Mouse (Mus musculus) kidney, embryonic 14.5 days (tissue): Measurements from ENCODE around the gene Iba57. TPM values are rescaled to one million over a fixed set of nuclear protein-coding genes. Genes with fewer than 3 reads are reported as not detected.
A peak's percentile ranks its signal among the peaks of the same experiment; 100 is the strongest.

Experiments
- ATAC-seq: fragments of 200-750 bp; cut with Nextera tagmentation; 2 replicates; pipeline ENCODE4 v1.8.0; 2017; ENCODE audit warnings: moderate number of reproducible peaks, mild to moderate bottlenecking, moderate TSS enrichment, moderate library complexity; ENCODE audit not compliant: low FRiP score, low TSS enrichment
- H3K27ac ChIP-seq: fragments of 300-500 bp; sonication (generic); 2 replicates; pipeline ENCODE4 v1.5.1; 2014; ENCODE audit warnings: low read depth, mild to moderate bottlenecking, low read length, moderate library complexity, mixed read lengths
- H3K27me3 ChIP-seq: fragments of 300-500 bp; sonication (generic); 2 replicates; pipeline ENCODE4 v1.6.1; 2014; ENCODE audit warnings: mild to moderate bottlenecking, low read length; ENCODE audit not compliant: control insufficient read depth, insufficient read depth
- H3K36me3 ChIP-seq: fragments of 300-500 bp; sonication (generic); 2 replicates; pipeline ENCODE4 v1.6.1; 2014; ENCODE audit warnings: low read length, mixed read lengths; ENCODE audit not compliant: control insufficient read depth, insufficient read depth
- H3K4me1 ChIP-seq: fragments of 300-500 bp; sonication (generic); 2 replicates; pipeline ENCODE4 v1.6.1; 2014; ENCODE audit warnings: low read length, mixed read lengths; ENCODE audit not compliant: control insufficient read depth, insufficient read depth
- H3K4me2 ChIP-seq: fragments of 300-500 bp; sonication (generic); replicated peaks from 2 replicates; pipeline ENCODE4 v1.6.1; 2014; ENCODE audit warnings: low read depth, mild to moderate bottlenecking, low read length
- H3K4me3 ChIP-seq: fragments of 300-500 bp; sonication (generic); 2 replicates; pipeline ENCODE4 v1.5.1; 2014; ENCODE audit warnings: mild to moderate bottlenecking, low read length
- H3K9ac ChIP-seq: fragments of 300-500 bp; sonication (generic); 2 replicates; pipeline ENCODE4 v1.6.1; 2014; ENCODE audit warnings: low read depth, mild to moderate bottlenecking, low read length, moderate library complexity
- H3K9me3 ChIP-seq: fragments of 300-500 bp; sonication (generic); 2 replicates; pipeline ENCODE4 v1.6.1; 2016; ENCODE audit warnings: low read length; ENCODE audit not compliant: control insufficient read depth
- WGBS: fragments of 180-500 bp; shearing (Covaris S2); extraction: QIAGEN DNeasy Blood & Tissue Kit; methylation state at CpG from one replicate; pipeline ENCODE4 v1.1.7; 2014; 5-methylcytosine and 5-hydroxymethylcytosine counted together
- polyA plus RNA-seq: library from polyadenylated mRNA; unstranded; fragments of >200 nt; fragmentation: Nextera tagmentation; extraction: Ambion mirVana; gene quantifications from 2 replicates; pipeline ENCODE4 v1.2.1, GENCODE M21; 2014

Iba57 gene
- polyA plus RNA-seq, 1 experiment from 2014 or later, result 2.3 TPM

- Histone ChIP-seq H3K27ac (peak within 1 kb of the TSS; percentile 60; the same call in 1 of the 2 replicates), H3K4me1 (0 out of 2 replicates have a peak, but pooled peaks cover 6% of the 10 kb centered on the region), H3K4me2 (peak within 1 kb of the TSS; percentile 86), H3K9me3 (no peaks in the 10 kb centered on the region), H3K27me3 (no peaks in the 10 kb centered on the region), H3K36me3 (peaks cover 17% of the 10 kb centered on the region), H3K4me3 (peak within 1 kb of the TSS; percentile 53), H3K9ac (peak within 1 kb of the TSS; percentile 65)
- peak; percentile 95 for ATAC-seq
- WGBS, result under 1% methylated on average over 63 of the region's 63 CpGs
These were observed 38.8 kb upstream of the Iba57 start, which contains the start of gene Mrpl55 for GRCm38 (mm10) chr11:59202081-59202995. Mrpl55 (plus strand) TSS chr11:59202486.

- Histone ChIP-seq H3K27me3 (no peaks in the 10 kb centered on the region), H3K4me1 (0 out of 2 replicates have a peak, but pooled peaks cover 6% of the 10 kb centered on the region), H3K27ac (0 out of 2 replicates have a peak overlapping the region, but pooled peaks have one; percentile 60), H3K9me3 (no peaks in the 10 kb centered on the region), H3K4me2 (peak overlapping the region; percentile 86), H3K36me3 (peaks cover 12% of the 10 kb centered on the region), H3K4me3 (peak overlapping the region; percentile 53), H3K9ac (peak overlapping the region; percentile 65; the same call in 1 of the 2 replicates)
- WGBS, result 31% methylated on average over 16 of the region's 16 CpGs
- ATAC-seq, result 0 out of 2 replicates have a peak, but pooled peaks have one; percentile 7
These were observed 37.9 kb upstream of the Iba57 start for GRCm38 (mm10) chr11:59201216-59202002.

DNA sequence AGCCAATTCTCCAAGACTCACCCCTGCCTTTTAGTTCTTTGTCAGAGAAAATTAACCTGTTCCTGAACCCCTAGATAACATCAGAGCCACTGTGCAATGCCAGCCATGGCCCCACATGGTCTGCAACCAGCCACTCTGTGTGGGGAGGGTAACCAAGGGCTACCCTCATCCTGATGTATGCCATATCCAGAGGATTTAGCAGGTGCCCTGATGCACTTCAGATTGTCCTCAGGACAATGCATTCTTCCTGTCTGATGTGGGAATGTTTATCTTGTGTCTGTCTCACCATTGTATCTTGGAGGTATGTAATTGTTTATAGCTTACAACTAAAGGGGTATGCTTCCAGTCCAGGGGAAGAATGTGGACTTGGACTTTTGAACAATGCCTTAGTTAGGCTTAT is 32.7 kb upstream of the Iba57 start:
- ATAC-seq, result no peak
- H3K4me3 ChIP-seq, result no peak overlapping the region
- no peak overlapping the region for H3K4me2 ChIP-seq
- no peaks in the 10 kb centered on the region for H3K9me3 ChIP-seq
- no peak overlapping the region for H3K9ac ChIP-seq
- H3K36me3 ChIP-seq, result no peaks in the 10 kb centered on the region
- H3K27ac ChIP-seq, result no peak overlapping the region
- H3K27me3 ChIP-seq, result no peaks in the 10 kb centered on the region
- H3K4me1 ChIP-seq, result 0 out of 2 replicates have a peak, but pooled peaks cover 2% of the 10 kb centered on the region

GRCm38 (mm10) chr11:59192059-59192386 is 28.5 kb upstream of the Iba57 start, which contains the start of gene Guk1:
Guk1 (minus strand) TSS chr11:59192212.
- Histone ChIP-seq H3K9ac (peak within 1 kb of the TSS; percentile 80), H3K36me3 (no peaks in the 10 kb centered on the region), H3K27ac (peak within 1 kb of the TSS; percentile 91), H3K4me1 (peaks cover 7% of the 10 kb centered on the region), H3K27me3 (no peaks in the 10 kb centered on the region), H3K4me3 (peak within 1 kb of the TSS; percentile 68), H3K9me3 (no peaks in the 10 kb centered on the region), H3K4me2 (peak within 1 kb of the TSS; percentile 71)
- ATAC-seq, result peak; percentile 17
- 6% methylated on average over 16 of the region's 16 CpGs for WGBS

- Histone ChIP-seq H3K9me3 (no peaks in the 10 kb centered on the region), H3K27me3 (no peaks in the 10 kb centered on the region), H3K27ac (peak overlapping the region; percentile 91), H3K9ac (peak overlapping the region; percentile 80), H3K4me2 (peak overlapping the region; percentile 71), H3K4me1 (peaks cover 7% of the 10 kb centered on the region), H3K36me3 (no peaks in the 10 kb centered on the region; the same call in 1 of the 2 replicates), H3K4me3 (peak overlapping the region; percentile 68)
- peak; percentile 96 for ATAC-seq
- under 1% methylated on average over 54 of the region's 59 CpGs for whole genome bisulfite sequencing
These were observed 27.9 kb upstream of the Iba57 start for GRCm38 (mm10) chr11:59191231-59192058.

- Histone ChIP-seq H3K9me3 (no peaks in the 10 kb centered on the region), H3K27ac (no peak overlapping the region), H3K9ac (no peak overlapping the region), H3K4me3 (no peak overlapping the region), H3K36me3 (peaks cover 22% of the 10 kb centered on the region), H3K4me1 (peaks cover 7% of the 10 kb centered on the region), H3K27me3 (no peaks in the 10 kb centered on the region), H3K4me2 (no peak overlapping the region)
- ATAC-seq, result no peak
- whole genome bisulfite sequencing, result 38% methylated on average over 6 of the region's 6 CpGs
These were observed 24.2 kb upstream of the Iba57 start for GRCm38 (mm10) chr11:59187706-59188105.

- Histone ChIP-seq H3K4me2 (no peak overlapping the region), H3K36me3 (peaks cover 22% of the 10 kb centered on the region), H3K4me1 (peaks cover 7% of the 10 kb centered on the region; the same call in 1 of the 2 replicates), H3K9ac (no peak overlapping the region), H3K9me3 (no peaks in the 10 kb centered on the region), H3K27ac (no peak overlapping the region), H3K4me3 (no peak overlapping the region), H3K27me3 (no peaks in the 10 kb centered on the region)
- ATAC-seq, result no peak
- WGBS, result 89% methylated on average over 5 of the region's 5 CpGs
These were observed 22.0 kb upstream of the Iba57 start for GRCm38 (mm10) chr11:59185490-59185889.

GRCm38 (mm10) chr11:59183821-59184220 is 20.3 kb upstream of the Iba57 start:
- no peak overlapping the region for H3K4me2 ChIP-seq
- no peaks in the 10 kb centered on the region for H3K9me3 ChIP-seq
- no peak overlapping the region for H3K27ac ChIP-seq
- H3K27me3 ChIP-seq, result peaks cover 9% of the 10 kb centered on the region
- ATAC-seq, result no peak
- 46% methylated on average over 3 of the region's 3 CpGs for WGBS
- peaks cover 22% of the 10 kb centered on the region for H3K36me3 ChIP-seq
- H3K4me1 ChIP-seq, result 0 out of 2 replicates have a peak, but pooled peaks cover 5% of the 10 kb centered on the region
- H3K4me3 ChIP-seq, result no peak overlapping the region
- H3K9ac ChIP-seq, result no peak overlapping the region
